Mouse (Mus musculus): ENCODE results near the gene Tmem222.

- TF ChIP-seq POLR2A (IDR thresholded peaks at IDR 0.05; ENCODE audit: low read depth, low read length): no peak
- TF ChIP-seq CTCF (IDR thresholded peaks at IDR 0.05; ENCODE audit: borderline replicate concordance, insufficient read depth, low read length): no peak
These were observed 24.2 kb downstream of the Tmem222 start for GRCm38 (mm10) chr4:133253412-133253811.
